Mouse (Mus musculus) CH12.LX (cell line): ENCODE data around the gene Rims4. TPM values are rescaled to one million over a fixed set of nuclear protein-coding genes. Genes with fewer than 3 reads are reported as not detected.

Source experiments
- DNase-seq: peaks from one replicate; pipeline ENCODE4 v3.0.0-alpha.2; 2013; ENCODE audit errors: extremely low read depth
- H3K27ac ChIP-seq: 2 replicates; pipeline ENCODE4 v1.5.1; 2012; ENCODE audit warnings: low read depth, mild to moderate bottlenecking, control low read depth, moderate library complexity; ENCODE audit not compliant: insufficient read depth
- H3K27me3 ChIP-seq: replicated peaks from 2 replicates; pipeline ENCODE3; 2012; ENCODE audit warnings: inconsistent platforms
- H3K36me3 ChIP-seq, 2 experiments: replicated peaks in 1 of 2; 2 replicates each; pipeline versions ENCODE3 to v1.6.1; 2012; ENCODE audit warnings: inconsistent platforms in 1 of 2, low read length in 1 of 2, mild to moderate bottlenecking in 1 of 2, mixed read lengths in 1 of 2, moderate library complexity in 1 of 2; ENCODE audit not compliant: control insufficient read depth in 1 of 2, insufficient read depth in 1 of 2
- H3K4me1 ChIP-seq, 2 experiments: 2 replicates each; pipeline ENCODE4 v1.6.1; 2012; ENCODE audit warnings: inconsistent platforms in 1 of 2, moderate library complexity in 1 of 2; ENCODE audit not compliant: insufficient read depth in 2 of 2, control insufficient read depth in 1 of 2
- H3K4me2 ChIP-seq: 2 replicates; pipeline ENCODE4 v1.6.1; 2012; ENCODE audit warnings: low read depth, mild to moderate bottlenecking, control low read depth; ENCODE audit not compliant: poor library complexity, insufficient read depth, severe bottlenecking
- H3K4me3 ChIP-seq, 3 experiments: fragments of 150-350 bp in 1 of 3; sonication (generic) in 1 of 3; replicated peaks in 1 of 3; 2 replicates each; pipeline versions ENCODE3 to v1.5.1; 2011 to 2012; ENCODE audit warnings: low read depth in 2 of 3, low read length in 2 of 3, mild to moderate bottlenecking in 2 of 3, moderate library complexity in 2 of 3, control low read depth in 1 of 3, improper control_type of control experiment in 1 of 3, inconsistent platforms in 1 of 3, mixed read lengths in 1 of 3; ENCODE audit not compliant: poor library complexity in 1 of 3
- H3K79me2 ChIP-seq: replicated peaks from 2 replicates; pipeline ENCODE4 v1.6.1; 2012; ENCODE audit warnings: mild to moderate bottlenecking, moderate library complexity; ENCODE audit not compliant: control insufficient read depth, poor library complexity, insufficient read depth, severe bottlenecking; ENCODE audit errors: extremely low read depth
- H3K9ac ChIP-seq: 2 replicates; pipeline ENCODE4 v1.6.1; 2012; ENCODE audit warnings: low read depth, mild to moderate bottlenecking, control low read depth, moderate library complexity; ENCODE audit not compliant: insufficient read depth
- H3K9me3 ChIP-seq: replicated peaks from 2 replicates; pipeline ENCODE3; 2012; ENCODE audit warnings: low read length, inconsistent platforms, mixed read lengths
- CHD1 ChIP-seq: IDR thresholded peaks from 2 replicates; pipeline ENCODE4 v1.6.1; 2012; ENCODE audit warnings: low read depth, low read length, improper control_type of control experiment, inconsistent platforms
- CHD2 ChIP-seq: IDR thresholded peaks from 2 replicates; pipeline ENCODE4 v1.6.1; 2011; ENCODE audit warnings: low read length, improper control_type of control experiment
- ETS1 ChIP-seq: conservative IDR thresholded peaks from 2 replicates; pipeline ENCODE4 v1.6.1; 2012; ENCODE audit warnings: low read depth, mild to moderate bottlenecking, inconsistent platforms, low read length, improper control_type of control experiment, moderate library complexity
- GABPA ChIP-seq: IDR thresholded peaks from 2 replicates; pipeline ENCODE4 v1.6.1; 2012; ENCODE audit warnings: low read depth, low read length, improper control_type of control experiment, inconsistent platforms; ENCODE audit not compliant: insufficient replicate concordance
- JUN ChIP-seq: IDR thresholded peaks from 2 replicates; pipeline ENCODE4 v1.6.1; 2011; ENCODE audit warnings: low read depth, mild to moderate bottlenecking, low read length, improper control_type of control experiment, moderate library complexity; ENCODE audit not compliant: insufficient read depth
- KAT2A ChIP-seq: IDR thresholded peaks from 2 replicates; pipeline ENCODE4 v1.6.1; 2012; ENCODE audit warnings: low read length, improper control_type of control experiment, inconsistent platforms; ENCODE audit not compliant: insufficient replicate concordance
- MAX ChIP-seq: IDR thresholded peaks from 2 replicates; pipeline ENCODE4 v1.6.1; 2011; ENCODE audit warnings: low read length, improper control_type of control experiment
- MAZ ChIP-seq: IDR thresholded peaks from 2 replicates; pipeline ENCODE4 v1.6.1; 2012; ENCODE audit warnings: low read depth, mild to moderate bottlenecking, inconsistent platforms, low read length, improper control_type of control experiment, moderate library complexity
- MEF2A ChIP-seq: IDR thresholded peaks from 2 replicates; pipeline ENCODE4 v1.6.1; 2014; ENCODE audit warnings: low read depth, mild to moderate bottlenecking, inconsistent platforms, low read length, improper control_type of control experiment, borderline replicate concordance
- MXI1 ChIP-seq: IDR thresholded peaks from 2 replicates; pipeline ENCODE4 v1.6.1; 2011; ENCODE audit warnings: mild to moderate bottlenecking, low read depth, low read length, improper control_type of control experiment
- NELFE ChIP-seq: IDR thresholded peaks from 2 replicates; pipeline ENCODE4 v1.6.1; 2011; ENCODE audit warnings: low read depth, low read length, improper control_type of control experiment
- NRF1 ChIP-seq: IDR thresholded peaks from 2 replicates; pipeline ENCODE4 v1.6.1; 2014; ENCODE audit warnings: low read depth, mild to moderate bottlenecking, inconsistent platforms, low read length, improper control_type of control experiment, moderate library complexity
- PAX5 ChIP-seq: IDR thresholded peaks from 2 replicates; pipeline ENCODE4 v1.6.1; 2012; ENCODE audit warnings: low read length, inconsistent platforms, mixed read lengths
- POLR2A ChIP-seq: IDR thresholded peaks from 2 replicates; pipeline ENCODE4 v1.6.1; 2011; ENCODE audit warnings: low read depth, mild to moderate bottlenecking, improper control_type of control experiment, low read length
- POLR2AphosphoS2 ChIP-seq: IDR thresholded peaks from 2 replicates; pipeline ENCODE4 v1.6.1; 2011; ENCODE audit warnings: low read depth, low read length, improper control_type of control experiment
- RAD21 ChIP-seq: IDR thresholded peaks from 2 replicates; pipeline ENCODE4 v1.6.1; 2011; ENCODE audit warnings: low read depth, mild to moderate bottlenecking, low read length, improper control_type of control experiment, moderate library complexity
- RCOR1 ChIP-seq: conservative IDR thresholded peaks from 2 replicates; pipeline ENCODE4 v1.6.1; 2012; ENCODE audit warnings: low read depth, mild to moderate bottlenecking, inconsistent platforms, low read length, improper control_type of control experiment
- SIN3A ChIP-seq: IDR thresholded peaks from 2 replicates; pipeline ENCODE4 v1.6.1; 2012; ENCODE audit warnings: low read length, improper control_type of control experiment, inconsistent platforms
- TCF12 ChIP-seq: IDR thresholded peaks from 2 replicates; pipeline ENCODE4 v1.6.1; 2014; ENCODE audit warnings: low read depth, mild to moderate bottlenecking, inconsistent platforms, low read length, improper control_type of control experiment
- UBTF ChIP-seq: IDR thresholded peaks from 2 replicates; pipeline ENCODE4 v1.6.1; 2012; ENCODE audit warnings: low read depth, mild to moderate bottlenecking, inconsistent platforms, low read length, improper control_type of control experiment, moderate library complexity
- USF2 ChIP-seq: conservative IDR thresholded peaks from 2 replicates; pipeline ENCODE4 v1.6.1; 2011; ENCODE audit warnings: low read depth, low read length, improper control_type of control experiment
- ZC3H11A ChIP-seq: IDR thresholded peaks from 2 replicates; pipeline ENCODE4 v1.6.1; 2012; ENCODE audit warnings: low read depth, mild to moderate bottlenecking, inconsistent platforms, low read length, improper control_type of control experiment
- ZKSCAN1 ChIP-seq: IDR thresholded peaks from 2 replicates; pipeline ENCODE4 v1.6.1; 2012; ENCODE audit warnings: low read depth, inconsistent platforms, low read length, improper control_type of control experiment, borderline replicate concordance
- dilution Hi-C: fragments of 300-500 bp; cut with MboI; formaldehyde crosslinking; loops from 2 replicates; pipeline ENCODE4 v1.14.3; 2020; ENCODE audit warnings: low sequenced_read_pairs; ENCODE audit not compliant: extremely low pct_unique_long_range_greater_than_20kb, extremely low pct_ligation_motif_present
- in situ Hi-C: fragments of 300-500 bp; cut with MboI; formaldehyde crosslinking; loops from 3 replicates; pipeline ENCODE4 v1.14.3; 2019; ENCODE audit warnings: low sequenced_read_pairs, low pct_ligation_motif_present, low pct_unique_long_range_greater_than_20kb, mixed read lengths
- polyA plus RNA-seq: library from polyadenylated mRNA; unstranded; fragments of >175 nt; gene quantifications from 2 replicates; pipeline ENCODE4 v1.2.1, GENCODE M21; 2012; ENCODE audit warnings: low read depth; ENCODE audit not compliant: insufficient read length
- total RNA-seq, 2 experiments: library from RNA; depleted of rRNA; stranded (reverse); fragments of 300-350 nt in 1 of 2; fragments of >200 nt in 1 of 2; gene quantifications; 2 replicates each; pipeline ENCODE4 v1.2.3; 2012 to 2014

Gene Rims4
- total and polyA plus RNA-seq, 3 experiments = not detected

- Histone ChIP-seq H3K79me2 (no peaks in the 10 kb centered on the region), H3K4me1 (no peaks in the 10 kb centered on the region), H3K36me3 (no peaks in the 10 kb centered on the region), H3K4me3 (no peak overlapping the region), H3K27me3 (peaks cover 88% of the 10 kb centered on the region), H3K9ac (no peak overlapping the region), H3K27ac (no peak overlapping the region), H3K9me3 (no peaks in the 10 kb centered on the region), H3K4me2 (no peak overlapping the region)
- dilution Hi-C loops (no loop called here), in situ Hi-C loops (no loop called here)
- no peak for DNase-seq
- TF ChIP-seq POLR2A (no peak), PAX5 (no peak), SIN3A (no peak), RAD21 (no peak), MEF2A (no peak), MAX (no peak), MXI1 (no peak), POLR2AphosphoS2 (no peak), NRF1 (no peak), CHD1 (no peak), JUN (no peak), RCOR1 (no peak), KAT2A (no peak), UBTF (no peak), MAZ (no peak), CHD2 (no peak), NELFE (no peak)
Observed at GRCm38 (mm10) chr2:163907131-163907530, 11.4 kb downstream of the Rims4 start.

DNA sequence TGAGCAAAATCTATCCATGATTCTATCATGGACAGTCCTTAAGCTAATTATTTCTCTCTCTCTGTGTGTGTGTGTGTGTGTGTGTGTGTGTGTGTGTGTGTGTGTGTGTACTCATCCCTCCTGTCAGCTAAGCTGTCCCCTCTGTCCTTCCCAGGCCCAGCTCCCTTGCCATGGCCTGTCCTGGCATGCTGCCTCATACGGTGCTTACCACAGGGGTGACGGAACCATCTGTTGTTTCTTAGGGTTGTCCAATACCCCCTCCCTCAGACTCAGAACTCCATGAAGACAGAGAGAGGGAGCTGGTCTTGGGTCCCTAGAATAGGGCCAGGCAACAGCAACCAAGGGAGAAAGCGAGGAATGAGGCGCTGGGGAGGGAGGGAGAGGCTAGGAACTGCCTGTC lies 14.2 kb downstream of the Rims4 start:
- Histone ChIP-seq H3K9ac (no peak overlapping the region), H3K9me3 (no peaks in the 10 kb centered on the region), H3K36me3 (no peaks in the 10 kb centered on the region), H3K79me2 (no peaks in the 10 kb centered on the region), H3K27me3 (peaks cover 90% of the 10 kb centered on the region), H3K27ac (no peak overlapping the region), H3K4me1 (no peaks in the 10 kb centered on the region), H3K4me3 (no peak overlapping the region), H3K4me2 (no peak overlapping the region)
- DNase-seq = no peak
- dilution Hi-C loops (no loop called here), in situ Hi-C loops (no loop called here)
- TF ChIP-seq JUN (no peak), USF2 (no peak), GABPA (no peak), ZC3H11A (no peak), ETS1 (no peak), CHD2 (no peak), ZKSCAN1 (no peak), TCF12 (no peak), POLR2A (no peak)
